Mouse (Mus musculus) stomach, postnatal 0 days (tissue): Measurements from ENCODE around the gene Gtf3c5.

Experiments
- CTCF ChIP-seq: IDR thresholded peaks from 2 replicates; pipeline ENCODE4 v1.5.1; 2016; ENCODE audit warnings: antibody characterized with exemption, low read depth, mild to moderate bottlenecking, moderate library complexity
- EP300 ChIP-seq: optimal IDR thresholded peaks from 2 replicates; pipeline ENCODE3; 2016; ENCODE audit warnings: antibody characterized with exemption

DNA sequence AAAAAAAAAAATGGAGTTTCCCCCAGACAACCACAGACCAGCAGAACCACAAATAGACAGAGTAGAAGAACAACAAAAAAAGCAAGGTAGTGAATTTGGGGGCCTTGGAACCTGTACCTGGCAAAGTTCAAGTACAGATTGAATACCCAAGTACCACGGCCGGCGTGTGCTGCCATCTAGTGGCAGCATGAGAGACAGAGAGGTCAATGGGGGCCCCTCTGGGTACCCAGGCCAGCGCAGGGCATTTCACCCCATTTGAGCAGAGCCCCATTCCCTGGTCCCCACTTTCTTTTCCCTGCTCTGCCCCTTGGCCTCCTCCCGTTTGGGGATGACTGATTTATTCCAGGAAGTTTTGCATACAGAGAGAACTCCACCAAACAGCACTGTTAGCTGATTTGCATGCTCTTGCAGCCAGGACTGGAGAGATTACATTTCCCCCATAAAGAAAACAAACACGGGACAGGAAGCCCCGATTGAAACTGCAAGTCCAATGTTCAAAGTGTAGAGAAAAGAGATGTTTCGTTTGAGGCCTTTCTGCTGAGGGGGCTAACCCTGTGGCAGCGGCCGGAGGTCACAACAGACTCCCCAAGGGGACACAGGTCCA, 39.1 kb upstream of the Gtf3c5 start:
- TF ChIP-seq EP300 (no peak), CTCF (peak; percentile 79)
